Mouse (Mus musculus): Measurements from ENCODE around the gene Ak4. TPM values are rescaled to one million over a fixed set of nuclear protein-coding genes. Genes with fewer than 3 reads are reported as not detected.
"Not testable (repeated sequence)": the region's sequence is repeated elsewhere in the genome, so short reads cannot be mapped to it uniquely, and the experiment has no call there.

The Ak4 gene
- polyA plus RNA-seq, 1 experiment from 2014 or later: 10.1 TPM

DNA sequence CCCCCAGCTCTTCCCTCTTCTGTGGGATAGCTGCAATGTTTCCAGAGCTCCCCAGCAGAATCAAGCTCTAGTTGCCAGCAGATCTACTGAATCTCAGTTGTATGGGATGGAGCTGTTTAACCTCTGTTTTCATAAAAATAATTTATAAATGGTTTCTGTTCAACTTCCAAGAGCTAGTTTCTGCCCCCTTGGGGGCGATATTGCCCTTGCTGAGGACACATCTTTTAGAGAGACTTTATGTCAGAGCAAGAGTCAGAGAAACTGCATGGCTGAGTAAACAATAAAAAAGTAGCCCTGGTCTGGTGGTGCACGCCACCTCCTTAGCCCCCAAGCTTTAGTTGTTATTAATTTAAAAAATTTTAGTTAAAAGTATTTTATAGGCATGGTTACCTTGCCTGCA, 34.1 kb upstream of the Ak4 start:
- Histone ChIP-seq H3K4me1 (ENCODE audit: control insufficient read depth, insufficient read depth, low read length) (no peaks in the 10 kb centered on the region), H3K27me3 (ENCODE audit: control insufficient read depth, insufficient read depth, low read length) (no peaks in the 10 kb centered on the region), H3K4me3 (ENCODE audit: low read depth, low read length) (no peak overlapping the region), H3K27ac (ENCODE audit: low read length) (no peak overlapping the region), H3K9me3 (ENCODE audit: control insufficient read depth, low read depth, low read length) (no peaks in the 10 kb centered on the region), H3K36me3 (ENCODE audit: control insufficient read depth, insufficient read depth, low read length) (no peaks in the 10 kb centered on the region), H3K9ac (replicated peaks; ENCODE audit: low read depth, low read length) (no peak overlapping the region), H3K4me2 (replicated peaks; ENCODE audit: low read depth, low read length) (no peak overlapping the region)
- 47% methylated on average over 2 of the region's 2 CpGs for WGBS
- no peak for ATAC-seq (ENCODE audit: insufficient number of reproducible peaks, insufficient read depth, low FRiP score, low read depth)

DNA sequence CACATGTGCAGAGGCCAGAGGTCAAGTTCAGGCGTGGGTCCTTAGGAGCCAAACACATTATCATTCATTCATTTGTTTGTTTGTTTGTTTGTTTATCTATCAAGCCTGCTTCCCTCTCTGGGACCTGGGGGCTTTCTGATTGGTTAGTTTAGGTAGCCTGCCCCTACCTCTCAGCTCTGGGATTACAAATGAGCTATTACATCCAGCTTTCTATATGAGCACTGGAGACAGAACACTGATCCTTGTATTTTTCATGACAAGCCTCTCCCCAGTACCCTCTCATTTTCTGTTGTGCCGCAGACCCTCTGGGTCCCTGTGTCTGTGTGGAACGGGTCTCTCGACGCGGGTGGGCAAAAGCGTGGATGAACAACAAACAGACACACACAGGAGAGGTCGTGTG, 30.8 kb upstream of the Ak4 start:
- Histone ChIP-seq H3K4me2 (replicated peaks; ENCODE audit: low read depth, low read length) (no peak overlapping the region), H3K36me3 (ENCODE audit: control insufficient read depth, insufficient read depth, low read length) (no peaks in the 10 kb centered on the region), H3K9me3 (ENCODE audit: control insufficient read depth, low read depth, low read length) (no peaks in the 10 kb centered on the region), H3K9ac (replicated peaks; ENCODE audit: low read depth, low read length) (no peak overlapping the region), H3K4me1 (ENCODE audit: control insufficient read depth, insufficient read depth, low read length) (no peaks in the 10 kb centered on the region), H3K4me3 (ENCODE audit: low read depth, low read length) (no peak overlapping the region), H3K27me3 (ENCODE audit: control insufficient read depth, insufficient read depth, low read length) (no peaks in the 10 kb centered on the region), H3K27ac (ENCODE audit: low read length) (no peak overlapping the region)
- ATAC-seq (ENCODE audit: insufficient number of reproducible peaks, insufficient read depth, low FRiP score, low read depth): no peak
- WGBS: 88% methylated on average over 8 of the region's 8 CpGs

DNA sequence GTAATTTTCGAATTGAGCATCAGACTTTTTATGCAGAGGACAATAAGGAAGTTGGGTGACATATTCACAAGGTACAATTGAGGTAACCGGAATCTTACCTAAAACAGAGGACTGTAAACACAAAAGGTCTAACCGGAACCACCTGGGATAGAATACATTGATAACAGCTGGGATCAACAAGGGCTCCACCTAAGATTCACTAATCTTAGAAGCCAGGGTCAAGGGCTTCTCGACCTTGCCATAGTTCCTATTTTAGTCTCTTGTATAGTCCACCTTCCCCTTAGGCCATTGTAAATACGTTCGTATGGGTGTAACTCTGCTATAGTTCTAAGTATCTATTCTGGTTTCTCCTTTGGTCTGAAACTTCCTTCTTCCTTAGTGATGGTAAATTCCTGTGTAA, 30.4 kb upstream of the Ak4 start:
- not testable (repeated sequence) for H3K9ac ChIP-seq (replicated peaks; ENCODE audit: low read depth, low read length); H3K4me3 ChIP-seq (ENCODE audit: low read depth, low read length); H3K27me3 ChIP-seq (ENCODE audit: control insufficient read depth, insufficient read depth, low read length); H3K4me2 ChIP-seq (replicated peaks; ENCODE audit: low read depth, low read length); ATAC-seq (ENCODE audit: insufficient number of reproducible peaks, insufficient read depth, low FRiP score, low read depth); H3K27ac ChIP-seq (ENCODE audit: low read length); H3K9me3 ChIP-seq (ENCODE audit: control insufficient read depth, low read depth, low read length); H3K4me1 ChIP-seq (ENCODE audit: control insufficient read depth, insufficient read depth, low read length); H3K36me3 ChIP-seq (ENCODE audit: control insufficient read depth, insufficient read depth, low read length)
- 80% methylated on average over 6 of the region's 6 CpGs for WGBS

DNA sequence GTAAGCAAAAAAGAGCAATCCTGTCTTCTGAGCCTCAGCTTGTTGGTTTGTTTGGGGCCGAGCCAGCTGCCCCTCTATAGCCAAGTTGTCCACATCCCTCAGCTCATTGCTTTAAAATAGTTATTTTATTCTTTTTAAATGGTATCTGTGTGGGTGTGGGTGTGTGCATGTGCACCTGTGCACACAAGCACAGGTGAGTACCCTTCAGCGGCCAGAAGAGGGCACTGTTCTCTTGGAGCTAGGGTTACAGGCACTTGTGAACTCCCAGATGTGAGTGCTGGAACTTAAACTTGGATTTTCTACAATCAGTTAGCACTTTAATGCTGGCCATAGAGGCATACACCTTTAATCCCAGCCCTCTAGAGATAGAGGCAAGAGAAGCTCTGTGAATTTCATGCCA, 26.8 kb upstream of the Ak4 start:
- no peaks in the 10 kb centered on the region for H3K4me1 ChIP-seq (ENCODE audit: control insufficient read depth, insufficient read depth, low read length)
- no peak for ATAC-seq (ENCODE audit: insufficient number of reproducible peaks, insufficient read depth, low FRiP score, low read depth)
- H3K4me2 ChIP-seq (replicated peaks; ENCODE audit: low read depth, low read length): no peak overlapping the region
- H3K27me3 ChIP-seq (ENCODE audit: control insufficient read depth, insufficient read depth, low read length): no peaks in the 10 kb centered on the region
- H3K9ac ChIP-seq (replicated peaks; ENCODE audit: low read depth, low read length): no peak overlapping the region
- no peaks in the 10 kb centered on the region for H3K36me3 ChIP-seq (ENCODE audit: control insufficient read depth, insufficient read depth, low read length)
- no peaks in the 10 kb centered on the region for H3K9me3 ChIP-seq (ENCODE audit: control insufficient read depth, low read depth, low read length)
- WGBS: 47% methylated on average over 2 of the region's 2 CpGs
- no peak overlapping the region for H3K27ac ChIP-seq (ENCODE audit: low read length)
- no peak overlapping the region for H3K4me3 ChIP-seq (ENCODE audit: low read depth, low read length)

DNA sequence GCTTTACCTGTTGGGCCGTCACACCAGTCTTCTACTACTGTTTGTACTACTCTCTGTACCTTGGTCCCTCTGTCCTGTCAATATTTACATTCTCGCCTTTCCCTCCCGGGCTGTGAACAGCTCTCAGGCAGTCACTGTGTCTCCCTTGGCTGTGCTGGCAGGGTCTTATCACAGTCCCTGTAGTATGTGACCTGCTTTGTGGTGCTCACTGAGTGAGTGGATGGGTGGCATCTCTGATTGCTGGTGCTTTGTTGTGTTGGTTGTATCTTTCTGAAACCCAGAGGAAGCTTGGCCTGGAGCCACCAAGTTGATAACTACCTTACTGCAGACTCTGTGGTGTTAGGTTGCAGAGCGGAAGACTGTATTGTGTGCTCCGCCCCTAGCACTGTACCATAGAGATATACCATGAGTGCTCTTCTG, 25.8 kb upstream of the Ak4 start:
- no peaks in the 10 kb centered on the region for H3K36me3 ChIP-seq (ENCODE audit: control insufficient read depth, insufficient read depth, low read length)
- no peak overlapping the region for H3K9ac ChIP-seq (replicated peaks; ENCODE audit: low read depth, low read length)
- H3K4me3 ChIP-seq (ENCODE audit: low read depth, low read length): no peak overlapping the region
- no peaks in the 10 kb centered on the region for H3K4me1 ChIP-seq (ENCODE audit: control insufficient read depth, insufficient read depth, low read length)
- H3K27ac ChIP-seq (ENCODE audit: low read length): no peak overlapping the region
- H3K27me3 ChIP-seq (ENCODE audit: control insufficient read depth, insufficient read depth, low read length): no peaks in the 10 kb centered on the region
- WGBS: 48% methylated on average over 5 of the region's 5 CpGs
- no peak overlapping the region for H3K4me2 ChIP-seq (replicated peaks; ENCODE audit: low read depth, low read length)
- H3K9me3 ChIP-seq (ENCODE audit: control insufficient read depth, low read depth, low read length): no peaks in the 10 kb centered on the region
- ATAC-seq (ENCODE audit: insufficient number of reproducible peaks, insufficient read depth, low FRiP score, low read depth): peak; percentile 89

DNA sequence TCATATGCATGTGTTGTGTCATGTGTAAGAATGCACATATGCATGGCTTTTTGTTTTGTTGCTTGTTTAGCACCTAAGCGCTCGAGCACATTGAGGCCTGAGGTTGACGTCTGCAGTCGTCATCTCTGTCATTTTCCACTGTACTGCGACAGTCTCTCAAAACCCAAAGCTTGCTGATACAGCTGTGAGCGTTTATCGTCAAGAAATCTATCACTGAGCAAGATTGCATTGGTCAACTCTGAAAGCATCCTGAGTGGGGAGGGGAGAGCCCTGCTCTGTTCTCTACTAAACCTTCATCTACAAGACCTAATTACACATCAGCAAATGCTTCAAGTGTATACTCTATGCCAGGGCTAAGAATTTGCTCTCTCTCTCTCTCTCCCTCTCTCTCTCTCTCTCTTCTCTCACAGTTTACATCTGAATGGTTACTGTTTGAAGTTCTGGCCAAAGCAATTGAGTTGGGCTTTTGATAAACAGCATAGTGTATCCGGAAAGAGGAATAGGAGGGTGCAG, 24.0 kb upstream of the Ak4 start:
- no peak overlapping the region for H3K27ac ChIP-seq (ENCODE audit: low read length)

DNA sequence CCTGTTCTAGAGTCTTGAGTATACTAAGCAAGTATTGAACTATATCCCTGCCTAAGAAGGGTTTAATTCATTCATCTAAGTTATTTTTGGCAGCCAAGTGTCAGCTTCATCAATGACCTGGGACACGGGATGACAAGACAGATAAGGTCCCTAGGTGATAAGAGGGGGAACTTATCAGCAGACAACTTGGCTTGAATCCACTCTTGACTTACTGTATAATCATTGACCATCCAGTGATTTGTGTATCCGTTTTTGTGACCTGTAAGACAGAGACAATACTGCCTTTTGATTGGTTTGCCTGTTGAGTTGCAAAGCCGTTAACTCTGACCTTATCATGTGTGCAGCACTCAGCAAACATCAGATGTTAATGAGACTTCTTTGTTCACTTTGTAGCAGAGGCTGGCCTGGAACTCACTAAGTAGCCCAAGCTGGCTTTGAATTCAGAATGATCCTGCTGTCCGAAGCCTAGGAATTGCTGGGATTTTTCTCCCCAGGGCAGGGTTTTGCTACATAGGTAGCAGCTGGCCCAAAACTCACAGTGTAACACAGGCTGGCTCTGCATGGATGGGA, 19.0 kb upstream of the Ak4 start:
- Histone ChIP-seq H3K36me3 (ENCODE audit: control insufficient read depth, insufficient read depth, low read length) (no peaks in the 10 kb centered on the region), H3K4me2 (replicated peaks; ENCODE audit: low read depth, low read length) (no peak overlapping the region), H3K4me1 (ENCODE audit: control insufficient read depth, insufficient read depth, low read length) (0 out of 2 replicates have a peak, but pooled peaks cover 2% of the 10 kb centered on the region), H3K27me3 (ENCODE audit: control insufficient read depth, insufficient read depth, low read length) (no peaks in the 10 kb centered on the region), H3K4me3 (ENCODE audit: low read depth, low read length) (no peak overlapping the region), H3K9ac (replicated peaks; ENCODE audit: low read depth, low read length) (no peak overlapping the region), H3K9me3 (ENCODE audit: control insufficient read depth, low read depth, low read length) (no peaks in the 10 kb centered on the region), H3K27ac (ENCODE audit: low read length) (no peak overlapping the region)
- WGBS: 60% methylated on average over 4 of the region's 4 CpGs
- ATAC-seq (ENCODE audit: insufficient number of reproducible peaks, insufficient read depth, low FRiP score, low read depth): no peak

More for the DNA sequence above, 24.0 kb upstream of the Ak4 start:
- no peaks in the 10 kb centered on the region for H3K27me3 ChIP-seq (ENCODE audit: control insufficient read depth, insufficient read depth, low read length)
- H3K4me3 ChIP-seq (ENCODE audit: low read depth, low read length): no peak overlapping the region
- no peaks in the 10 kb centered on the region for H3K9me3 ChIP-seq (ENCODE audit: control insufficient read depth, low read depth, low read length)
- ATAC-seq (ENCODE audit: insufficient number of reproducible peaks, insufficient read depth, low FRiP score, low read depth): no peak
- H3K9ac ChIP-seq (replicated peaks; ENCODE audit: low read depth, low read length): no peak overlapping the region
- H3K4me2 ChIP-seq (replicated peaks; ENCODE audit: low read depth, low read length): no peak overlapping the region
- H3K36me3 ChIP-seq (ENCODE audit: control insufficient read depth, insufficient read depth, low read length): no peaks in the 10 kb centered on the region
- WGBS: 75% methylated on average over 8 of the region's 8 CpGs
- H3K4me1 ChIP-seq (ENCODE audit: control insufficient read depth, insufficient read depth, low read length): no peaks in the 10 kb centered on the region

DNA sequence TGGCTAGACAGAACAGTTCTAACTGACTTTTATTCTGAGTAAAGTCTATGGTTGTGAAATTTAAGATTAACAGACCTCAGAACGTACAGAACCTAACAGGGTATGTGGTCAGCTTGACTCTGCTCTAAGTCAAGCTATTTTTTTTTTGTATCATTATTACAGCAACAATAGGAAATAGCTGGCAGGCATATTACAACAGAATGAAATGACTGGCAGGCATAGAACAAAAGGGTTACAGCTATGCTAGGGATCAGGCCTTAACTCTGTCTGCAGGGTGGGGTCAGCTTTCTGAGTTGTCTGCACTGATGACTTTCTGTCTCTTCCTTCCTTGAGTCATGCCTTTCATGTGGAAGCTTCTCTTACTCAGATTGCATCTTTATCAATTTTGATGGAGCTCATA, 17.1 kb upstream of the Ak4 start:
- no peak overlapping the region for H3K27ac ChIP-seq (ENCODE audit: low read length)
- H3K9ac ChIP-seq (replicated peaks; ENCODE audit: low read depth, low read length): no peak overlapping the region
- no peaks in the 10 kb centered on the region for H3K9me3 ChIP-seq (ENCODE audit: control insufficient read depth, low read depth, low read length)
- no peak overlapping the region for H3K4me2 ChIP-seq (replicated peaks; ENCODE audit: low read depth, low read length)
- no peak for ATAC-seq (ENCODE audit: insufficient number of reproducible peaks, insufficient read depth, low FRiP score, low read depth)
- 0 out of 2 replicates have a peak, but pooled peaks cover 3% of the 10 kb centered on the region for H3K4me1 ChIP-seq (ENCODE audit: control insufficient read depth, insufficient read depth, low read length)
- H3K27me3 ChIP-seq (ENCODE audit: control insufficient read depth, insufficient read depth, low read length): no peaks in the 10 kb centered on the region
- WGBS: 82% methylated on average over 1 of the region's 1 CpGs
- no peaks in the 10 kb centered on the region for H3K36me3 ChIP-seq (ENCODE audit: control insufficient read depth, insufficient read depth, low read length)
- no peak overlapping the region for H3K4me3 ChIP-seq (ENCODE audit: low read depth, low read length)

DNA sequence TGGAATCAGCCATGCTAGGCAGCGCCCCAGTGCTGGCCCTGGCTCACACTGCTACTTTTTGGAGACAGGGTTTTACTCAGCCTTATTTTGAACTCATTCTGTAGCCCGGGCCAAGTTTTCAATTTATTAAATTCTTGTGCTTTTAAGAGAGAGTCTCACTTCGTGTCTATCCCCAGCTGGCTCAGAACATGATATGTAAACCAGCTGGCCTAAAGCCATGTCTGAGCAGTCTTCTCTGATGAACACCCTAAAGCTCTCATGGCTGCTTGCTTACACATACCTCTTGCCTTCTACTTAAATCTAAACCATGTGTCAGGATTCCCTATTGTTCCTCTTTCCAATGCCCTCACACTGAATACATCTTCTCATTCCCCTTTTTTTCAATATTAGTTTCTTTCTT, 14.2 kb upstream of the Ak4 start:
- no peak overlapping the region for H3K4me2 ChIP-seq (replicated peaks; ENCODE audit: low read depth, low read length)
- WGBS: 33% methylated on average over 3 of the region's 3 CpGs
- no peaks in the 10 kb centered on the region for H3K9me3 ChIP-seq (ENCODE audit: control insufficient read depth, low read depth, low read length)
- H3K27me3 ChIP-seq (ENCODE audit: control insufficient read depth, insufficient read depth, low read length): no peaks in the 10 kb centered on the region
- H3K9ac ChIP-seq (replicated peaks; ENCODE audit: low read depth, low read length): no peak overlapping the region
- ATAC-seq (ENCODE audit: insufficient number of reproducible peaks, insufficient read depth, low FRiP score, low read depth): peak; percentile 82; the same call in 1 of the 2 replicates
- H3K4me1 ChIP-seq (ENCODE audit: control insufficient read depth, insufficient read depth, low read length): 0 out of 2 replicates have a peak, but pooled peaks cover 3% of the 10 kb centered on the region
- H3K4me3 ChIP-seq (ENCODE audit: low read depth, low read length): no peak overlapping the region
- H3K36me3 ChIP-seq (ENCODE audit: control insufficient read depth, insufficient read depth, low read length): no peaks in the 10 kb centered on the region
- H3K27ac ChIP-seq (ENCODE audit: low read length): peak overlapping the region; percentile 10; the same call in 1 of the 2 replicates

Measured in stomach, embryonic 14.5 days (tissue).